Mouse (Mus musculus): ENCODE measurements around the gene Lpin3. TPM values are rescaled to one million over a fixed set of nuclear protein-coding genes. Genes with fewer than 3 reads are reported as not detected.

Gene Lpin3
- polyA plus RNA-seq, 1 experiment from 2014 or later, result not detected

- Histone ChIP-seq H3K36me3 (ENCODE audit: inconsistent target) (no peaks in the 10 kb centered on the region), H3K79me2 (ENCODE audit: inconsistent target) (no peaks in the 10 kb centered on the region), H3K27ac (no peak overlapping the region), H3K4me3 (ENCODE audit: inconsistent target) (no peak overlapping the region)
- WGBS (ENCODE audit: missing documents), result 78% methylated on average over 4 of the region's 4 CpGs
Measured at GRCm38 (mm10) chr2:160934451-160934850, 54.0 kb downstream of the Lpin3 start.

DNA sequence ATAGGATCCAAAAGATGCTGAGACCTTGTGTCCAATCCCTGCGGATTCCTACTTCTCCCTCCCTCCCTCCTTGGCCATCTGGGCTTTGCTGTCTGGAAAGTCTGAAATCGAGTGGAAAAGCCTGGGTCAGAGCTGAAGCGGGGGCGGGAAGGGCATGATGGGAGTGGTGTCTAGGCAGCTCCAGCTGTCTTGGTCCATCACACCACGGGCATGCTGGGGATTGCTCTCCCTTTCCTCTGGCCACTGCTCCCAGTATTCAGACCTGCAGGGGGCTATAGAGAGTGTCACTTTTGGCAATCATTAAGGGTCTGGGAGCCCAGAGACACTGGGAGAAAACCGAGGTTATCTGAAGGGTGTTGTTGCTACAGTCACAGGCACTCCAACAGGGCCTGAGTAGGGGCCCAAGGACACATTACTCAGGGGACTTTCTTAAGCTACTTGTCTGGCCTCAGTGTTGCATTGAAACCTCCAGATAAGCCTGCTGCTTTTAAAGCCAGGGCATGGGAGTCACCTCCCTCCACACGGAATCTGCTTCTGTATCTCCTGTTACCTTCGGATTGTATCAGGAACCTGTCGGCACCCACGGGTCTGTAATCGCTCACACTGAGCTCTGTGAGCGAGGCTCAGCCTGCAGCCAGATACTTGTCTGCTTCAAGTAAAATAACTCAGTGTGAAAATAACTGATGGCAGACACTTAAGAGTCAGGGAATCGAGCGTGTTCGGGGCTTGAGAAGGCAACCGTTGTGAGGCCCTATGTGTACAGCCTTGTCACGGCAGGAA, 60.6 kb downstream of the Lpin3 start:
- H3K4me3 ChIP-seq (ENCODE audit: inconsistent target), result no peak overlapping the region
- WGBS (ENCODE audit: missing documents), result 84% methylated on average over 17 of the region's 17 CpGs
- no peaks in the 10 kb centered on the region for H3K36me3 ChIP-seq (ENCODE audit: inconsistent target)
- no peaks in the 10 kb centered on the region for H3K79me2 ChIP-seq (ENCODE audit: inconsistent target)
- H3K27ac ChIP-seq, result no peak overlapping the region

DNA sequence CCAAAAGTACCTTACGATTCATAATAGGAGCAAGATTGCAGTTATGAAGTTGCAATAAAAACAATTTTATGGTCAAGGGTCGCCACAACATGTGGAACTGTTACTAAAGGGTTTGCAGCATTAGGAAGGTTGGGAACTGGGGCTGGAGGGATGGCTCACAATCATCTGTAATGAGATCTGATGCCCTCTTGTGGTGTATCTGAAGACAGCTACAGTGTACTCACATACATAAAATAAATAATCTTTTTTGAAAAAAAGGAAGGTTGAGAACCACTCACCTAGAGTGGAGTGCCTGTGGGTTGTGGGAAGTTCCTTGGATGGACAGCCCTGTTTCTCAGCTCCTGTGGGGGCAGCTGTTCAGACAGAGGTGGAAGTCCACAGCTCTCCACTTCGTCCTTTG, 62.0 kb downstream of the Lpin3 start:
- 73% methylated on average over 3 of the region's 3 CpGs for WGBS (ENCODE audit: missing documents)
- Histone ChIP-seq H3K79me2 (ENCODE audit: inconsistent target) (no peaks in the 10 kb centered on the region), H3K36me3 (ENCODE audit: inconsistent target) (no peaks in the 10 kb centered on the region), H3K4me3 (ENCODE audit: inconsistent target) (no peak overlapping the region), H3K27ac (no peak overlapping the region)

- peaks cover 32% of the 10 kb centered on the region for H3K36me3 ChIP-seq (ENCODE audit: inconsistent target)
- H3K79me2 ChIP-seq (ENCODE audit: inconsistent target), result no peaks in the 10 kb centered on the region
- WGBS (ENCODE audit: missing documents), result 90% methylated on average over 4 of the region's 4 CpGs
- no peak overlapping the region for H3K27ac ChIP-seq
- no peak overlapping the region for H3K4me3 ChIP-seq (ENCODE audit: inconsistent target)
Measured at GRCm38 (mm10) chr2:160951595-160951994, 71.1 kb downstream of the Lpin3 start.

DNA sequence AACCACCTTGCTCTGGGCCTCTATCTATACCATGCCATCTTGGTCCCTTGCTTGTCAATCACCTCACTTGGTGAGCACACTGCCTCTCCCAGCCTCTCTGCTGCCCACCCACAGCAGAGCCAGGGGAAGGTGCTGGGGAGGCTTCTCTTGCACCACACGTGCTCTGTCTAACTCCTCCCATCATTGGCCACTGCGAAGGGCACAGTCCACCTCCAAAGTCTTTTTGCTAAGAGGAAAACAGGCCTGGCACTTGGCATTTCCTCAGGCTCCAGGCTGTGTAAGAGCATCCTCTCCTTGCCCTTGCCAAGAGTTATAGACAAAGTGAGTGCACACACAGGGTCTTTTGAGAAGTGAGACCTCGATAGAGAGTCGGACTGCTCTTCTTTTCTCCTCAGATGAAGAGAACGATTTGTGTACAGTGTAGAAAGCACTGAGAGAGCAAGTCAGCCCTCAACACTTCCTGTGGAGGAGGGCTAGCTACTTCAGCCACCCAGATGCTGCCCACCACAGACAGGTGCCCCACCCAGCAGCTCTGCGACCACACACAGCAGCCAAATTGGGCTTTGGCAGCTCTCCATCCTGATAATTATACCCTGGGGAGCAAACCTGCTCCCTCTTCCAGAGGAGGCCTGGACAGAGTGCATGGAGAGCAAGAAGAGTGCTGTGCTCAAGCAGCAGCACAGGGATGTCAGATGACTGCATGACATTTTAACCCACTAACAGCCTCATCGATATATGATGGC, 72.8 kb downstream of the Lpin3 start:
- WGBS (ENCODE audit: missing documents), result 70% methylated on average over 7 of the region's 7 CpGs
- Histone ChIP-seq H3K36me3 (ENCODE audit: inconsistent target) (peaks cover 39% of the 10 kb centered on the region), H3K4me3 (ENCODE audit: inconsistent target) (no peak overlapping the region), H3K79me2 (ENCODE audit: inconsistent target) (no peaks in the 10 kb centered on the region), H3K27ac (no peak overlapping the region)

DNA sequence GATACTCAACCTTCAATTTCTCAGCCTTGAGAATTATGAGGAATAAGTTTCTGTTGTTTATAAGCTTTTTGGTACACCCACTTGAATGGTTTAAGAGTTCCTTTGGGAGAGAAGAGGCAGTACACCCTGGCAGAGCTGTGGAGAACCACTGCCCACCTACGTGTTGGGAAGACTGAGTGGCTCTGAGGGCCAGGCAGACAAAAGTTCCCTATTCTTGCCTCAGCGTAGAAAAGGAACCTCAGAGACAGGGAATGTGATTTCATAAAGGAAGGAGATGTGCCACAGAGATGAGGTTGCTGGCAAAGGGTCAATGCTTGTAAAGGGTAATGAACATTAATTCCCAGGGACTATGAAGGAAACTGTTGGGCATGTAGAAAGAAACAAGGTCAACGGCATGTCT, 74.1 kb downstream of the Lpin3 start:
- Histone ChIP-seq H3K4me3 (ENCODE audit: inconsistent target) (no peak overlapping the region), H3K27ac (no peak overlapping the region), H3K36me3 (ENCODE audit: inconsistent target) (peaks cover 31% of the 10 kb centered on the region), H3K79me2 (ENCODE audit: inconsistent target) (no peaks in the 10 kb centered on the region)
- 73% methylated on average over 2 of the region's 3 CpGs for WGBS (ENCODE audit: missing documents)

DNA sequence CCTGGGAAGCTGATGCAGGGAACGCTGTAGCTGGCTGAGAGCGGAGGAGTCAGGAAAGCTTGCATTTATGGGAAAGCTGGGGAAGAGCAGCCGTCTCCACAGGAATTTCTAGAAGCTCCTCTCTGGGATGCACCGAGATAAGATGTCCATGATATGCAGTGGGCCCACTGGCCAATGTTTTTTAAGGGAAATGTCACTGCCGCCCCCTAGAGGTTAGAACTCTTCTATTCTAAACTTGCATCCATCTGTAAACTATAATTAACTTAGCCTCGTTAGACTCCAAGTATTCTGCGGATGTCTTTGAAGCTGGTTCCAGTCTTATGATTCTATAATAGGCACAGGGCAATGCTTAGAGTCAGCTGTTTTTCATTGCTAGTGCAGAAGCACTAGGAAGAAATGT, 74.9 kb downstream of the Lpin3 start:
- 95% methylated on average over 7 of the region's 7 CpGs for WGBS (ENCODE audit: missing documents)
- no peak overlapping the region for H3K4me3 ChIP-seq (ENCODE audit: inconsistent target)
- peaks cover 26% of the 10 kb centered on the region for H3K36me3 ChIP-seq (ENCODE audit: inconsistent target)
- H3K27ac ChIP-seq, result no peak overlapping the region
- no peaks in the 10 kb centered on the region for H3K79me2 ChIP-seq (ENCODE audit: inconsistent target)

Other genes starting within 250 kb of the Lpin3 start
- 52.3 to 148 TPM (median 103 TPM) in 3 replicates for gene Top1, start 234.8 kb upstream of the Lpin3 start, polyA plus RNA-seq (2018)
- 6.6 to 8.3 TPM (median 7.6 TPM) in 3 replicates for gene Plcg1, start 149.4 kb upstream of the Lpin3 start, polyA plus RNA-seq (2018)
- gene Zhx3, start 7.7 kb upstream of the Lpin3 start, polyA plus RNA-seq (2018), result 4.1 to 5.7 TPM (median 4.5 TPM) in 3 replicates
- not detected in 3 replicates for gene Emilin3, start 31.7 kb downstream of the Lpin3 start, polyA plus RNA-seq (2018)
- gene Chd6, start 228.4 kb downstream of the Lpin3 start, polyA plus RNA-seq (2018), result 8.6 to 11.0 TPM (median 9.0 TPM) in 3 replicates